Mouse (Mus musculus) embryonic fibroblast, embryonic 13.5 days (primary cell): Measurements from ENCODE around the gene Slc12a3.

Experiments used
- CTCF ChIP-seq: IDR thresholded peaks from 2 replicates; pipeline ENCODE4 v1.5.1; 2011; ENCODE audit warnings: mild to moderate bottlenecking, control low read depth, low read length, moderate library complexity, borderline replicate concordance; ENCODE audit not compliant: insufficient read depth
- POLR2A ChIP-seq: IDR thresholded peaks from 2 replicates; pipeline ENCODE4 v1.6.1; 2011; ENCODE audit warnings: low read depth, mild to moderate bottlenecking, control low read depth, low read length, moderate library complexity

DNA sequence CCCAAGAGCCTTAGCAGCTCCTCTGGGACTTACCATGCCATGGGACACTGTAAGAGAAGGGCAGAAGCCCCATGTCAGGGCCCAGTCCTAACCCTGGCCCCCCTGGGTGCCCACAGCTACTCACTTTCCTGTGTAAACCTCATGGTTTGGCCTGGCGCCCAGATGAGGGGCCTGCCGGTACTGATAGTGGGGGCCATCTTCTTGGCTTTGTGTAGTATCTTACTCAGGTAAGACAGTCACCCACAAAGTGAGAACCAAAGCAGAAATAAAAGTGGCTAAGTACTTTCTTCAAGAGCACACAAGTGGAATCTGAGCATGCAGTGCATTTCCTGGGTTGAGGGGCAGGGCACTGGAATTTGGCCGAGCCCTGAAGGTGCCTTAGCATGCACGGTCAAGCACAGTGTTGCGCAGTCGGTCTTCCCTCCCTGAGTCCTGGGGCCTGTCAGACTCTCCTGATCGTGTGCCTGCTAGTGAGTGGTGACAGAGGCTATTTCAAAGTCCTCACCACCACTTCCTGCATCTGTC is 21.9 kb upstream of the Slc12a3 start:
- TF ChIP-seq CTCF (no peak), POLR2A (no peak)
